In genomic region chr12:86934748-86935147, GRCm38 (mm10) we compare ENCODE assay signal across 29 mouse cellular contexts. TPM values are rescaled to one million over a fixed set of nuclear protein-coding genes. Genes with fewer than 3 reads are reported as not detected.
DNase-seq lines count a peak whose midpoint lies in the region; ATAC-seq and TF ChIP-seq lines count a peak whose summit lies in the region.
"Had no signal": no experiment of that assay in that cellular context is flagged by ENCODE, and none has a peak within 500 bp of the region (broad histone marks: within the 10 kb centered on the region; RNA-seq: fewer than 3 reads in every experiment).

No protein-coding gene starts in this region.

- no peak for DNase-seq in gastrocnemius, adult 2 months
- no peak for DNase-seq in gastrocnemius, postnatal 10 days
- peak; percentile 67 for DNase-seq in MEL (ENCODE audit: low read depth, low spot score)
- DNase-seq in right cerebral cortex, postnatal 4 days: no peak
- DNase-seq: adrenal gland, postnatal 10 days; adrenal gland, postnatal 36 days; cerebellum, adult 11 months; cerebellum, adult 2 months; cerebellum, adult 9-11 months; cerebellum, postnatal 25 days; gastrocnemius, postnatal 14 days; heart, adult 11 months; heart, postnatal 10 days; heart, postnatal 36 days; kidney, adult 18-20 months had no signal

- TF ChIP-seq POLR2A in MEL (IDR thresholded peaks at IDR 0.05; ENCODE audit: control insufficient read depth in 1 of 2, insufficient read depth in 1 of 2, low read depth in 1 of 2, low read length in 2 of 2, poor library complexity in 1 of 2): no peak

- H3K9me3 ChIP-seq in MEL (replicated peaks; ENCODE audit: insufficient read depth, low read length): no peaks in the 10 kb centered on the region
- H3K9me3 ChIP-seq: embryonic facial prominence, embryonic 12.5 days; forebrain, embryonic 10.5 days; heart, embryonic 12.5 days; heart, embryonic 15.5 days had no signal

- no peaks in the 10 kb centered on the region for H3K79me2 ChIP-seq in MEL (ENCODE audit: control insufficient read depth, insufficient read depth, low read length, poor library complexity)

- ATAC-seq in common myeloid progenitor, adult 5-6 weeks (replicated peaks; ENCODE audit: low read depth, poor library complexity, severe bottlenecking): peak; percentile 22; the same call in 1 of the 2 replicates
- no peak for ATAC-seq in megakaryocyte, adult 5-6 weeks (ENCODE audit: poor library complexity, severe bottlenecking)
- ATAC-seq: forebrain, embryonic 14.5 days; hindbrain, postnatal 0 days; inflammation-experienced regulatory T-cells, adult 6 months; intestine, embryonic 16.5 days; Patski had no signal

- peaks cover 2 to 4% of the 10 kb centered on the region in 2 experiments for H3K27me3 ChIP-seq in MEL (ENCODE audit: control insufficient read depth in 1 of 2, insufficient read depth in 2 of 2, low read length in 2 of 2)
- H3K27me3 ChIP-seq: embryonic facial prominence, embryonic 12.5 days; heart, embryonic 12.5 days; heart, embryonic 15.5 days; Patski had no signal

- peak; percentile 42 to 63 for TF ChIP-seq EP300 in MEL (IDR thresholded peaks at IDR 0.05; ENCODE audit: low read depth in 1 of 2, low read length in 2 of 2)

- intact Hi-C loops in gastrocnemius, adult 2 months (cut with DNase I): no loop called here

- peaks cover 0 to 5% of the 10 kb centered on the region in 2 experiments; a peak in 1 of 4 replicates for H3K4me1 ChIP-seq in MEL (ENCODE audit: control insufficient read depth in 1 of 2, insufficient read depth in 2 of 2, low read length in 2 of 2)

- no peak overlapping the region for H3K4me3 ChIP-seq in gastrocnemius, adult 2 months
- no peak overlapping the region for H3K4me3 ChIP-seq in MEL (ENCODE audit: control insufficient read depth in 1 of 2, insufficient read depth in 1 of 2, low read depth in 2 of 2, low read length in 2 of 2)
- H3K4me3 ChIP-seq: embryonic facial prominence, embryonic 12.5 days; forebrain, embryonic 10.5 days; heart, embryonic 12.5 days; heart, embryonic 15.5 days had no signal

- H3K36me3 ChIP-seq in MEL (ENCODE audit: control insufficient read depth in 1 of 2, insufficient read depth in 2 of 2, low read length in 2 of 2): peaks cover 0 to 2% of the 10 kb centered on the region in 2 experiments; a peak in 2 of 4 replicates
- H3K36me3 ChIP-seq: embryonic facial prominence, embryonic 12.5 days; forebrain, embryonic 10.5 days; heart, embryonic 12.5 days; heart, embryonic 15.5 days had no signal

- H3K27ac ChIP-seq in gastrocnemius, adult 2 months: peak overlapping the region; percentile 89
- no peak overlapping the region for H3K27ac ChIP-seq in MEL (ENCODE audit: control insufficient read depth, low read depth, low read length)
- H3K27ac ChIP-seq: embryonic facial prominence, embryonic 12.5 days; forebrain, embryonic 10.5 days; heart, embryonic 15.5 days; hindbrain, embryonic 14.5 days; hindbrain, postnatal 0 days had no signal

- TF ChIP-seq CTCF in gastrocnemius, adult 2 months (IDR thresholded peaks at IDR 0.05): no peak
- TF ChIP-seq CTCF in MEL (IDR thresholded peaks at IDR 0.05 in 2 of 3, conservative IDR thresholded peaks at IDR 0.05 in 1 of 3; ENCODE audit: control insufficient read depth in 1 of 3, insufficient read depth in 1 of 3, low read depth in 2 of 3, low read length in 3 of 3, poor library complexity in 1 of 3, severe bottlenecking in 1 of 3): no peak

- H3K9ac ChIP-seq in MEL (ENCODE audit: control insufficient read depth, low read depth, low read length, poor library complexity, severe bottlenecking): no peak overlapping the region
- H3K9ac ChIP-seq: embryonic facial prominence, embryonic 12.5 days; heart, embryonic 12.5 days; heart, embryonic 15.5 days; hindbrain, embryonic 14.5 days had no signal

- TF ChIP-seq RAD21 in MEL (IDR thresholded peaks at IDR 0.05; ENCODE audit: low read depth, low read length): no peak

TF ChIP-seq in MEL, 35 proteins besides CTCF, POLR2A, EP300 and RAD21:
- TF ChIP-seq MYC (IDR thresholded peaks at IDR 0.05; ENCODE audit: low read depth, low read length) (no peak), RCOR1 (IDR thresholded peaks at IDR 0.05; ENCODE audit: low read depth, low read length) (peak; percentile 61), USF1 (IDR thresholded peaks at IDR 0.05; ENCODE audit: low read depth, low read length) (peak; percentile 56; the same call in 1 of the 2 replicates), ZC3H11A (IDR thresholded peaks at IDR 0.05; ENCODE audit: low read depth, low read length) (no peak), ELF1 (IDR thresholded peaks at IDR 0.05; ENCODE audit: low read depth, low read length) (no peak), MAX (IDR thresholded peaks at IDR 0.05; ENCODE audit: low read length) (no peak), SMC3 (IDR thresholded peaks at IDR 0.05; ENCODE audit: low read depth, low read length) (no peak), TCF12 (IDR thresholded peaks at IDR 0.05; ENCODE audit: low read depth, low read length) (no peak), JUND (IDR thresholded peaks at IDR 0.05; ENCODE audit: low read depth, low read length) (no peak), GABPA (IDR thresholded peaks at IDR 0.05; ENCODE audit: low read depth, low read length) (no peak), NRF1 (IDR thresholded peaks at IDR 0.05; ENCODE audit: insufficient read depth, low read depth, low read length, poor library complexity, severe bottlenecking) (no peak), ETS1 (IDR thresholded peaks at IDR 0.05; ENCODE audit: low read depth, low read length) (peak; percentile 64), UBTF (IDR thresholded peaks at IDR 0.05; ENCODE audit: borderline replicate concordance, insufficient read depth, low read depth, low read length) (no peak), ZMIZ1 (IDR thresholded peaks at IDR 0.05; ENCODE audit: low read depth, low read length) (no peak), BHLHE40 (IDR thresholded peaks at IDR 0.05; ENCODE audit: borderline replicate concordance, low read depth, low read length) (no peak), TBP (IDR thresholded peaks at IDR 0.05; ENCODE audit: low read depth, low read length) (no peak), HCFC1 (IDR thresholded peaks at IDR 0.05; ENCODE audit: low read depth, low read length) (no peak), GATA1 (IDR thresholded peaks at IDR 0.05; ENCODE audit: low read depth, low read length) (peak; percentile 57; the same call in 1 of the 2 replicates), SIN3A (IDR thresholded peaks at IDR 0.05; ENCODE audit: low read length) (0 out of 2 replicates have a peak, but pooled peaks have one; percentile 27), USF2 (IDR thresholded peaks at IDR 0.05; ENCODE audit: borderline replicate concordance in 1 of 2, insufficient read depth in 1 of 2, low read depth in 1 of 2, low read length in 2 of 2) (no peak), CHD2 (IDR thresholded peaks at IDR 0.05; ENCODE audit: low read length) (no peak), ZNF384 (IDR thresholded peaks at IDR 0.05; ENCODE audit: low read depth, low read length) (no peak), POLR2AphosphoS5 (IDR thresholded peaks at IDR 0.05; ENCODE audit: borderline replicate concordance, low read depth, low read length) (no peak), MEF2A (IDR thresholded peaks at IDR 0.05; ENCODE audit: extremely low read depth, insufficient replicate concordance, low read depth, low read length, poor library complexity, severe bottlenecking) (no peak)
TF ChIP-seq in MEL: peak in this region for 5.

RNA-seq across cellular contexts. Expression of gene Cipc, which starts 12.1 kb away (rescaled TPM):
- 10 to 100 TPM; 32.2 to 33.8 TPM for total RNA-seq in gastrocnemius, adult 2 months (2021)
- 10 to 100 TPM; 17.5 to 22.8 TPM for total RNA-seq in gastrocnemius, postnatal 10 days (2021)
- 22.5 and 24.8 TPM in 2 replicates for total RNA-seq in MEL (2012; rRNA removed)
- polyA plus RNA-seq in MEL (2012; ENCODE audit: insufficient read depth in 1 of 2, insufficient read length in 2 of 2, low read depth in 1 of 2, low replicate concordance in 2 of 2, missing spikeins in 1 of 2): 10 to 100 TPM; 27.5 to 98.1 TPM
- total RNA-seq in common myeloid progenitor, adult 5-6 weeks (2017): 23.8 and 33.9 TPM in 2 replicates
- total RNA-seq in megakaryocyte, adult 5-6 weeks (2015): 12.0 and 12.9 TPM in 2 replicates
- total RNA-seq in megakaryocyte, adult 5-6 weeks (2017): 8.9 and 11.0 TPM in 2 replicates

RNA-seq across cellular contexts. Expression of gene Irf2bpl, which starts 50.1 kb away (rescaled TPM):
- 10 to 100 TPM; 21.5 to 28.2 TPM for total RNA-seq in gastrocnemius, adult 2 months (2021)
- total RNA-seq in gastrocnemius, postnatal 10 days (2021): 10 to 100 TPM; 42.9 to 46.7 TPM
- total RNA-seq in MEL (2012; rRNA removed): 6.9 and 8.2 TPM in 2 replicates
- polyA plus RNA-seq in MEL (2012; ENCODE audit: insufficient read depth in 1 of 2, insufficient read length in 2 of 2, low read depth in 1 of 2, low replicate concordance in 2 of 2, missing spikeins in 1 of 2): 1 to 10 TPM in 1 of 2 experiments, not detected in 1; 8.0 TPM
- 1.9 and 3.6 TPM in 2 replicates for total RNA-seq in common myeloid progenitor, adult 5-6 weeks (2017)
- 3.0 and 3.6 TPM in 2 replicates for total RNA-seq in megakaryocyte, adult 5-6 weeks (2015)
- 1.4 and 3.5 TPM in 2 replicates for total RNA-seq in megakaryocyte, adult 5-6 weeks (2017)

RNA-seq across cellular contexts. Expression of gene Zdhhc22, which starts 55.5 kb away (rescaled TPM):
- total RNA-seq in gastrocnemius, adult 2 months (2021): not detected
- not detected for total RNA-seq in gastrocnemius, postnatal 10 days (2021)
- total RNA-seq in MEL (2012; rRNA removed): not detected in 2 replicates
- polyA plus RNA-seq in MEL (2012; ENCODE audit: insufficient read depth in 1 of 2, insufficient read length in 2 of 2, low read depth in 1 of 2, low replicate concordance in 2 of 2, missing spikeins in 1 of 2): under 1 TPM in 1 of 2 experiments, not detected in 1; 0.10 TPM
- total RNA-seq in common myeloid progenitor, adult 5-6 weeks (2017): not detected in 2 replicates
- total RNA-seq in megakaryocyte, adult 5-6 weeks (2015): not detected in 2 replicates
- not detected in 2 replicates for total RNA-seq in megakaryocyte, adult 5-6 weeks (2017)
- total RNA-seq: ES-E14; gastrocnemius, postnatal 14 days; gastrocnemius, postnatal 4 days; heart, postnatal 10 days; heart, postnatal 36 days had no signal
- polyA plus RNA-seq: forebrain, embryonic 10.5 days; heart, embryonic 12.5 days; heart, embryonic 15.5 days; Patski had no signal
